Mouse (Mus musculus): ENCODE measurements around the gene Nme6.

Gene Nme6

GRCm38 (mm10) chr9:109870983-109871572 is 38.5 kb downstream of the Nme6 start:
- DNase-seq (ENCODE audit: extremely low spot score, low spot score) = no peak

- peak; percentile 96 for DNase-seq (ENCODE audit: extremely low spot score, low spot score)
These were observed 42.5 kb downstream of the Nme6 start, which contains the start of gene Cdc25a for GRCm38 (mm10) chr9:109874797-109875691. Gene Cdc25a (plus strand): TSS chr9:109875579.

GRCm38 (mm10) chr9:109875695-109876601 is 43.4 kb downstream of the Nme6 start:
- DNase-seq (ENCODE audit: extremely low spot score, low spot score) = peak; percentile 65

GRCm38 (mm10) chr9:109876756-109877155 is 44.2 kb downstream of the Nme6 start:
- DNase-seq (ENCODE audit: extremely low spot score, low spot score) = no peak

GRCm38 (mm10) chr9:109877666-109878065 is 45.1 kb downstream of the Nme6 start:
- DNase-seq (ENCODE audit: extremely low spot score, low spot score) = no peak

GRCm38 (mm10) chr9:109879305-109879704 is 46.8 kb downstream of the Nme6 start:
- DNase-seq (ENCODE audit: extremely low spot score, low spot score) = no peak

DNA sequence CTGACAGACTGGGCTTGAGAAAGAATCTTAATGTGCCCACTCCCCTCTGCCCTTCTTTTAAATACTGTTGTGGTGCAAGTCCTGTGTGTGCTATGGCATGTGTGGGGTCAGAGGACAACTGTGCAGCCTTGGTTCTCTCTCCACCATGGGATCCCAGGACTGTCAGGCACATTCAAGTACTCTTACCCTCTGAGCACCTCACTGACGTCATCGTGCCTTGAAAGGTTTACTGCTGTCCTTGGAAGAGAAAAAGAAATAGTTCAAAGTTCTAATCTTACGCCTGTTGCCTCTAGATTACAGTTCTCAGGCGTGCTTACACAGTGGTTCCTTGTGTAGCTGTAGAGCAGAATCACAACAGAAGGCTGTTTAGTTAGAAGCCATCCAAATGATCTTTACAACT is 53.7 kb downstream of the Nme6 start:
- no peak for DNase-seq (ENCODE audit: extremely low spot score, low spot score)

- DNase-seq (ENCODE audit: extremely low spot score, low spot score) = no peak
These were observed 54.8 kb downstream of the Nme6 start for GRCm38 (mm10) chr9:109887321-109887720.

- no peak for DNase-seq (ENCODE audit: extremely low spot score, low spot score)
These were observed 59.0 kb downstream of the Nme6 start for GRCm38 (mm10) chr9:109891501-109891900.
